Mouse (Mus musculus): ENCODE measurements around the gene 2610507B11Rik. TPM values are rescaled to one million over a fixed set of nuclear protein-coding genes. Genes with fewer than 3 reads are reported as not detected.
A peak's percentile ranks its signal among the peaks of the same experiment; 100 is the strongest.
"Not testable (repeated sequence)": the region's sequence is repeated elsewhere in the genome, so short reads cannot be mapped to it uniquely, and the experiment has no call there.

2610507B11Rik gene
- polyA plus RNA-seq, 1 experiment from 2014 or later: 62.2 TPM

- Histone ChIP-seq H3K4me1 (replicated peaks; ENCODE audit: control insufficient read depth, insufficient read depth, low read length) (no peaks in the 10 kb centered on the region), H3K4me3 (ENCODE audit: low read depth, low read length) (no peak overlapping the region), H3K9ac (ENCODE audit: low read depth, low read length) (no peak overlapping the region), H3K4me2 (no peak overlapping the region), H3K36me3 (ENCODE audit: control insufficient read depth, insufficient read depth, low read length) (peaks cover 76% of the 10 kb centered on the region), H3K27me3 (replicated peaks; ENCODE audit: control insufficient read depth, insufficient read depth, low read length) (no peaks in the 10 kb centered on the region), H3K9me3 (ENCODE audit: control insufficient read depth, low read length) (no peaks in the 10 kb centered on the region), H3K27ac (ENCODE audit: low read depth, low read length) (no peak overlapping the region)
- DNase-seq (ENCODE audit: low spot score): no peak
- no peak for ATAC-seq (replicated peaks; ENCODE audit: low FRiP score)
- 93% methylated on average over 13 of the region's 13 CpGs for WGBS
Measured at GRCm38 (mm10) chr11:78271986-78272385, 10.4 kb downstream of the 2610507B11Rik start.

GRCm38 (mm10) chr11:78275596-78275995 lies 14.0 kb downstream of the 2610507B11Rik start:
- H3K36me3 ChIP-seq (ENCODE audit: control insufficient read depth, insufficient read depth, low read length): peaks cover 71% of the 10 kb centered on the region
- ATAC-seq (replicated peaks; ENCODE audit: low FRiP score) (no peak), DNase-seq (ENCODE audit: low spot score) (no peak)
- H3K9me3 ChIP-seq (ENCODE audit: control insufficient read depth, low read length): no peaks in the 10 kb centered on the region
- no peaks in the 10 kb centered on the region for H3K4me1 ChIP-seq (replicated peaks; ENCODE audit: control insufficient read depth, insufficient read depth, low read length)
- H3K27me3 ChIP-seq (replicated peaks; ENCODE audit: control insufficient read depth, insufficient read depth, low read length): no peaks in the 10 kb centered on the region
- H3K4me3 ChIP-seq (ENCODE audit: low read depth, low read length): no peak overlapping the region
- WGBS: 94% methylated on average over 1 of the region's 1 CpGs
- H3K4me2 ChIP-seq: no peak overlapping the region
- no peak overlapping the region for H3K27ac ChIP-seq (ENCODE audit: low read depth, low read length)
- H3K9ac ChIP-seq (ENCODE audit: low read depth, low read length): no peak overlapping the region

- ATAC-seq (replicated peaks; ENCODE audit: low FRiP score); H3K9ac ChIP-seq (ENCODE audit: low read depth, low read length); H3K9me3 ChIP-seq (ENCODE audit: control insufficient read depth, low read length); H3K4me2 ChIP-seq; H3K27me3 ChIP-seq (replicated peaks; ENCODE audit: control insufficient read depth, insufficient read depth, low read length); H3K4me3 ChIP-seq (ENCODE audit: low read depth, low read length); DNase-seq (ENCODE audit: low spot score); H3K4me1 ChIP-seq (replicated peaks; ENCODE audit: control insufficient read depth, insufficient read depth, low read length); H3K27ac ChIP-seq (ENCODE audit: low read depth, low read length): not testable (repeated sequence)
- WGBS: 94% methylated on average over 4 of the region's 4 CpGs
- peaks cover 75% of the 10 kb centered on the region for H3K36me3 ChIP-seq (ENCODE audit: control insufficient read depth, insufficient read depth, low read length)
Measured at GRCm38 (mm10) chr11:78276169-78276568, 14.6 kb downstream of the 2610507B11Rik start.

- Histone ChIP-seq H3K27ac (ENCODE audit: low read depth, low read length) (no peak overlapping the region), H3K27me3 (replicated peaks; ENCODE audit: control insufficient read depth, insufficient read depth, low read length) (no peaks in the 10 kb centered on the region), H3K9me3 (ENCODE audit: control insufficient read depth, low read length) (no peaks in the 10 kb centered on the region), H3K9ac (ENCODE audit: low read depth, low read length) (no peak overlapping the region), H3K4me3 (ENCODE audit: low read depth, low read length) (no peak overlapping the region), H3K4me2 (no peak overlapping the region), H3K36me3 (ENCODE audit: control insufficient read depth, insufficient read depth, low read length) (peaks cover 72% of the 10 kb centered on the region), H3K4me1 (replicated peaks; ENCODE audit: control insufficient read depth, insufficient read depth, low read length) (no peaks in the 10 kb centered on the region)
- no peak for DNase-seq (ENCODE audit: low spot score)
- WGBS: 87% methylated on average over 7 of the region's 7 CpGs
- ATAC-seq (replicated peaks; ENCODE audit: low FRiP score): no peak
Measured at GRCm38 (mm10) chr11:78278853-78279252, 17.3 kb downstream of the 2610507B11Rik start.

GRCm38 (mm10) chr11:78279586-78279985 lies 18.0 kb downstream of the 2610507B11Rik start:
- H3K27ac ChIP-seq (ENCODE audit: low read depth, low read length): no peak overlapping the region
- no peak for ATAC-seq (replicated peaks; ENCODE audit: low FRiP score)
- 87% methylated on average over 4 of the region's 4 CpGs for WGBS
- DNase-seq (ENCODE audit: low spot score): no peak
- no peaks in the 10 kb centered on the region for H3K9me3 ChIP-seq (ENCODE audit: control insufficient read depth, low read length)
- peaks cover 70% of the 10 kb centered on the region for H3K36me3 ChIP-seq (ENCODE audit: control insufficient read depth, insufficient read depth, low read length)
- H3K4me1 ChIP-seq (replicated peaks; ENCODE audit: control insufficient read depth, insufficient read depth, low read length): no peaks in the 10 kb centered on the region
- no peak overlapping the region for H3K4me2 ChIP-seq
- no peak overlapping the region for H3K9ac ChIP-seq (ENCODE audit: low read depth, low read length)
- H3K27me3 ChIP-seq (replicated peaks; ENCODE audit: control insufficient read depth, insufficient read depth, low read length): no peaks in the 10 kb centered on the region
- H3K4me3 ChIP-seq (ENCODE audit: low read depth, low read length): no peak overlapping the region

- WGBS: 90% methylated on average over 7 of the region's 7 CpGs
- no peak for DNase-seq (ENCODE audit: low spot score)
- H3K36me3 ChIP-seq (ENCODE audit: control insufficient read depth, insufficient read depth, low read length): peaks cover 56% of the 10 kb centered on the region
- ATAC-seq (replicated peaks; ENCODE audit: low FRiP score): no peak
- no peak overlapping the region for H3K9ac ChIP-seq (ENCODE audit: low read depth, low read length)
- no peak overlapping the region for H3K4me2 ChIP-seq
- no peaks in the 10 kb centered on the region for H3K9me3 ChIP-seq (ENCODE audit: control insufficient read depth, low read length)
- no peak overlapping the region for H3K4me3 ChIP-seq (ENCODE audit: low read depth, low read length)
- no peak overlapping the region for H3K27ac ChIP-seq (ENCODE audit: low read depth, low read length)
- no peaks in the 10 kb centered on the region for H3K4me1 ChIP-seq (replicated peaks; ENCODE audit: control insufficient read depth, insufficient read depth, low read length)
- H3K27me3 ChIP-seq (replicated peaks; ENCODE audit: control insufficient read depth, insufficient read depth, low read length): no peaks in the 10 kb centered on the region
Measured at GRCm38 (mm10) chr11:78289146-78289763, 27.7 kb downstream of the 2610507B11Rik start.

- Histone ChIP-seq H3K4me2 (no peak within 1 kb of the TSS), H3K36me3 (ENCODE audit: control insufficient read depth, insufficient read depth, low read length) (peaks cover 44% of the 10 kb centered on the region), H3K9me3 (ENCODE audit: control insufficient read depth, low read length) (no peaks in the 10 kb centered on the region), H3K9ac (ENCODE audit: low read depth, low read length) (no peak within 1 kb of the TSS), H3K4me1 (replicated peaks; ENCODE audit: control insufficient read depth, insufficient read depth, low read length) (no peaks in the 10 kb centered on the region), H3K27ac (ENCODE audit: low read depth, low read length) (no peak within 1 kb of the TSS), H3K4me3 (ENCODE audit: low read depth, low read length) (no peak within 1 kb of the TSS), H3K27me3 (replicated peaks; ENCODE audit: control insufficient read depth, insufficient read depth, low read length) (no peaks in the 10 kb centered on the region)
- WGBS: 86% methylated on average over 4 of the region's 4 CpGs
- ATAC-seq (replicated peaks; ENCODE audit: low FRiP score) (no peak), DNase-seq (ENCODE audit: low spot score) (no peak)
Measured at GRCm38 (mm10) chr11:78290654-78291053, 29.1 kb downstream of the 2610507B11Rik start, which contains the start of gene BC030499. Gene BC030499 (plus strand): TSS chr11:78290841.

- H3K4me3 ChIP-seq (ENCODE audit: low read depth, low read length): no peak overlapping the region
- no peak overlapping the region for H3K9ac ChIP-seq (ENCODE audit: low read depth, low read length)
- 92% methylated on average over 6 of the region's 6 CpGs for WGBS
- no peak for ATAC-seq (replicated peaks; ENCODE audit: low FRiP score)
- H3K27ac ChIP-seq (ENCODE audit: low read depth, low read length): no peak overlapping the region
- no peaks in the 10 kb centered on the region for H3K4me1 ChIP-seq (replicated peaks; ENCODE audit: control insufficient read depth, insufficient read depth, low read length)
- no peak overlapping the region for H3K4me2 ChIP-seq
- no peaks in the 10 kb centered on the region for H3K27me3 ChIP-seq (replicated peaks; ENCODE audit: control insufficient read depth, insufficient read depth, low read length)
- no peaks in the 10 kb centered on the region for H3K9me3 ChIP-seq (ENCODE audit: control insufficient read depth, low read length)
- no peak for DNase-seq (ENCODE audit: low spot score)
- H3K36me3 ChIP-seq (ENCODE audit: control insufficient read depth, insufficient read depth, low read length): peaks cover 20% of the 10 kb centered on the region
Measured at GRCm38 (mm10) chr11:78294585-78294984, 33.0 kb downstream of the 2610507B11Rik start.

GRCm38 (mm10) chr11:78300917-78301316 lies 39.4 kb downstream of the 2610507B11Rik start:
- H3K4me3 ChIP-seq (ENCODE audit: low read depth, low read length): peak overlapping the region; percentile 84
- peaks cover 16% of the 10 kb centered on the region for H3K36me3 ChIP-seq (ENCODE audit: control insufficient read depth, insufficient read depth, low read length)
- H3K9ac ChIP-seq (ENCODE audit: low read depth, low read length): peak overlapping the region; percentile 84
- H3K27me3 ChIP-seq (replicated peaks; ENCODE audit: control insufficient read depth, insufficient read depth, low read length): no peaks in the 10 kb centered on the region
- ATAC-seq (replicated peaks; ENCODE audit: low FRiP score) (peak; percentile 35; the same call in 1 of the 2 replicates), DNase-seq (ENCODE audit: low spot score) (no peak)
- peak overlapping the region; percentile 63 for H3K4me2 ChIP-seq
- no peak overlapping the region for H3K27ac ChIP-seq (ENCODE audit: low read depth, low read length)
- WGBS: 74% methylated on average over 7 of the region's 7 CpGs
- H3K9me3 ChIP-seq (ENCODE audit: control insufficient read depth, low read length): no peaks in the 10 kb centered on the region
- peaks cover 2% of the 10 kb centered on the region; the same call in 1 of the 2 replicates for H3K4me1 ChIP-seq (replicated peaks; ENCODE audit: control insufficient read depth, insufficient read depth, low read length)
